Mouse (Mus musculus) urinary bladder, adult 2 months (tissue): ENCODE measurements around the gene Mettl8. TPM values are rescaled to one million over a fixed set of nuclear protein-coding genes. Genes with fewer than 3 reads are reported as not detected.

Experiments used
- DNase-seq: peaks from one replicate; pipeline ENCODE4 v3.0.0; 2022; ENCODE audit warnings: low spot score
- polyA plus RNA-seq: library from polyadenylated mRNA; depleted of rRNA; stranded (reverse); fragments of >200 nt; gene quantifications from 2 replicates; pipeline ENCODE4 v1.2.3, GENCODE M21; 2012

Mettl8 gene
- polyA plus RNA-seq, 1 experiment, result 8.5 TPM

DNA sequence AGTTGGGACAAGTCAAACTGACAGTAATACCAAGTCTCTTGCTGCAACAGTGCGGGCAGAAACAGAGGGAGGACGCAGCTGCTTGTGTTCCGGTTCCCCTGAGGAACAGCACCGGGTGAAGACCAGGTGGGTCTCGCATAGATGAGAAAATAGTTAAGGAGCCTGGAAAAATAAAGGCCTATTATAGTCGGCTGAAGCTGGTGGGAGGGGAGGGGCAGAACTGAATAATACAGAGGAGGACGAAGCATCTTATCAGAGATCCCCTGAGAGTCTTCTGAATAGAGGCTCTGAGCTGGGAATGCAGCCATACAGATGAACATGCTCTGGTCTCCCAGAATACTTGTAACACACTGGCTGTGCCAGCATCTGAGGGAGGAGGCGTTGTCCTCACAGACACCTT, 21.4 kb downstream of the Mettl8 start:
- no peak for DNase-seq

DNA sequence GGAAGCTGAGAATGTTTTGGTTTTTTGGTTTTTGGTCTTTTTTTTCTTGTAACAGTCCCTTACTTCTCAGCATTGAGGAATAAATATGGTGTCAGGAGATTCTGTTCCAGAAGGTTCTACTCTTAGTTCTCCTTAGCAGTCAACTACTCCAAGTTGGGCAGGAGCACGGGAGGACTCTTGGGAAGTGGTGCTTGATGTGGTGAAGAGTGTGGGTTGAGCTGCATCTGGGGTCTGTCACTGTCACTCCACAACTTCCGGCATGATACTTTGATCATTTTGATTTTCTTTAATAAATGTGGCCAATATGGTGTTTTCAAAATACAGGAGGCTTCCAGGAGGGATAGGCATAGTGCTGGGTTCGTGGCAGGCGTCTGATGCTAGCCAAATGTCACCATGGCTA, 22.4 kb downstream of the Mettl8 start:
- no peak for DNase-seq

DNA sequence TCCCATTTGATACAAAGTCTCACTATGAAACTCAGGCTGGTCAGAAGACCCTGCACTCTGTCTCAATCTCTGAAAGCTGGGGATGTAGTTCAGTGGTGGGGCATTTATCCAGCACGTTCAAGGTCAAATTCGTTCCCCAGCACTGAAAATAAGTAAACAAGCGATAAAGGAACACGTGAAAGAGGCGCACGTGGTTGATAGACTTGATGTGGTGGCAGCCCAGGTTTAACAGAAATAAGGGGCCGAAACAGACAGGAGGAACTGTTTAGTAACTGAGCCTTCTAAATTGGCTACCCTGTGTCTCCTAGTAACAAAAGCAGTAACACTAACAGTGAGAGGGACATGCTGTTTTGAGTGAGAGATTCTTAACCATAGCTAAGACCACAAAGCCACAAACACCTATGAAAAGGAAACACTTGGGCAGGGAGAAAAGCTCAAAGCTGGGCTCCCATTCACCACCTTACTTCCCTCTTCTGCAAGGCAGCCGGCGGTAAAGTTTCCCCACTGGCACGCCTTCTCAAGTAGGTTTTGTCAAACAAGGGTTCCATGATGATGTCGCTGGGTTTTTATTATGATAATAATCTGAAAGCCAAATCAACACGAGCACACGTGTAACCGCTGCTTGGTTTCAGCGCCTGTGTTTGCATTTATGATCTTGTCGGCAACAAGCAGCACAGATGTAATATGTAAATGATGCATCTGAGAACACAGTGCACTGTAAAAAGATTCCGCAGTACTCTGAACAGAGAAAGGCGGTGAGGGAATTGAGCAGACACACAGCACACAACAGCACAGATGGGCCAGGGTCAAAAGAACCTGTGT, 23.2 kb downstream of the Mettl8 start:
- DNase-seq, result no peak

DNA sequence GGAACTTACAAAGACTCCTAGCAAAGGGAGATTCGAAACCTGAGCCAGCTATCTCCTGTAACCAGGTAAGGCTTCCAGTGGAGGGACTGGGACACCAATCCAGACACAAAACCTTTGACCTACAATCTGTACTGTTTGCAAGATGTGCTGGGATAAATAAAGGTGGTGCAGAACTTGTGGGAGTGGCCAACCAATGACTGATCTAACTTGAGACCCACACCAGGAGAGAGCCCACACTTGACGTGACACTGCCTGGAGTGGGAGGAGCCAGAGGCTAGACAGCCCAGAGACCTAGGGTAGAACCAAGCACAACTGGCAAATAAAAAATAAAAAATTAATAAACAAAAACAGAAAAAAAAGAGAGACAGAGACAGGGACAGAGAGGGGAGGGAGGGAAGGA, 24.7 kb downstream of the Mettl8 start:
- DNase-seq, result no peak

DNA sequence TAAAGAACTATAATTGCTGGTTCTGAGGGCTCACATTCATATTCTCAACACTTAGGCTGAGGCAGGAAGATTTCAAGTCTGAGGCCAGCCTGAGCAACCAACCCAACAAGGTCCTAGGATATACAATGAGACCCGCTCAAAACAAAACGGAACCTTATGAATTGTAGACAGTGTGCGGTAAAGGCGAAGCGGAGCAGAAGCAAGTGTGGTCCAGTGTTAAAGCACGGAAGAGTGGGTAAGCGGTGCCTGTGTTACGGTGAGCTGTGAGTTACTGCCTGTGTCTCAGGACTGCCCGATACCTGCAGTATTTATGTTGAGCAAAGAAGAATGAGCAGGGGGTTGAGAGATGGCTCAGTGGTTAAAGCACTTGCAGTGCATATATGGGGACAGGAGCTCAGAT, 27.8 kb downstream of the Mettl8 start:
- no peak for DNase-seq

DNA sequence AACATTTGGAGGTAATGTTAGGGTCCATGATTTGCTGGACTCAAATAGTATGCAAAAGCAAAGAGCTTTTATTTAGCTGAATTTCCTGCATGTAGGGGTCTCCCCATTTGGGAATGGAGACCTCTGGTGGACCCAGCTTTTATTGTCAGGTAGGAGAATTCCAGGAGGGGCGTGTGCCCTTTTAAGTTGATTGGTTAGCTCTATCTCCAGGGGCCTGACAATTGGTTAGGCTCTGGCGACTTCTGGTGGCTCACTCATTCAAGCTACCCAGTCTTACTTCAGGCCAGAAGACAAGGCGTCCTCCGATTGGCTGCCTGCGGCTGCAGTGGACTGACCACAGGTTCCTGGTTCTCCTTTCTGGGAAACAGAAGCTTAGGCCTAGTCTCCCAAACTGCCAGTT, 28.6 kb downstream of the Mettl8 start:
- no peak for DNase-seq

DNA sequence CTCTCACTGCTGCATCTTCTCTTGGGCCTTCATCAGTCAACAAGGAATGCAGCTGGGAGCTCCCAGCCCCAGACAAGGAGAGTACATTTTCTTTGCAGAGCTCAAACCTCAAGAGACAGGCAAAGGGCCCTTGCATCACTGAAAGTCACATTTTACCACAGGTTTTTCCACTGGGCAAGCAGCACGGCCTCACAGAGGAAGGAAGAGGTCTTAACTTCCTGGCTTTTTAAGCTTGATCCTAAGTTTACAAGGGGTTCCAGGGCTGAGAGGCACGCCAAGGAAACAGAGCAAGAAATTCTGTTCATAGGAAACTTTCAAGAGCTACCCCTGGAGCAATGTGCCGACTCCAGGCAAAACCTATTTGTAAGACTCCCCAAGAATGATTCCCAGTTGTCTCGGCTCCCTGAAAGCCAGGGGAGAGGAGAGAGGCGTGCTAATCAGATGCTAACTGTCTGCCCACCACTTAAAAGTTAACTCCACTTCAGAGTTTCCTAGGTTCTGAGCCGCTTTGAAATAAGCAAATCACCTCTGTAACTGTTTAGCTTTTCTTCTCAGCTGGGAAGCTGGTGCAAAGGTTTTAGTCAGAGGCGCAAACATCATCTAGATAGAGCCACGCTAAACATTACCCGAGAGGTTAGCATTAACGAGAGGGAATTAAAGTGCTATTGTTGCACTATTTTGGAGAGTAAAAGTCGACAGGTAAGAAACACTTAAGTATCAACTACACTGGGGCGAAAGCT, 29.6 kb downstream of the Mettl8 start:
- no peak for DNase-seq

DNA sequence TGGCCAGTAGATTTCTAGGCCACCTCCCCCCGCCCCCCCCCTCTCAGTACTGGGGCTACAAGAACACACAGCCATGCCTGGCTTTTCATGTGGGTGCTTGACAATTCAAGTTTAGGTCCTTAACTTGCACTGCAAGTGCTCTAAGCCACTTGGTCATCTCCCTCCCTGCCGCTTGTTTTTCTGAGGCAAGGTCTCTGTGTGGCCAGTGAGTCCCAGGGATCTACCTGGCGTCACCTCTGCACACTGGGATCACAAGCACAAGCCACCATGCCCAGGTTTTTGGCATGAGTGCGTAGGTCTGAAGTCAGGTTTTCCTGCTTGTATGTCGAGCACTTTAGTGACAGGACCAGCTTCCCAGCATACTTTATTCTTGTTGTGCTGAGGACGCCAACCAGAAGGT, 31.4 kb downstream of the Mettl8 start:
- DNase-seq, result no peak

DNA sequence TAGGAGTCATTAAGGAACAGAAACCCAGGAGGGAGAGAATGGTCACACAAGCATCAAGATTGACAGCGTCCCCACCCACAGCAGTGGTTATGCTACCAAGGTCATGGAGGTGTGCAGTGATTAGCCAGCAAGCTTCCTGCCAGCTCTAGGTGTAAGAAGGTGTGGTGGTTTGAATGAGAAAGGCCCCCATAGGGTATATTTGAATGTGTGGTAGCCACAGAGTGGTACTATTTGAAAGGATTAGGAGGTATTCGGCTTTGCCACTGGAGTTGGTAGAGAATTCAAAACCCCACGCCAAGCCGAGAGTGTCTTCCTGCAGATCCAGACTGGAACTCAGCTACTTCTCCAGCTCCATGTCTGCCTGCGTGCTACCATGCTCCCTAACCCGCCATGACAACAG, 32.4 kb downstream of the Mettl8 start:
- DNase-seq, result no peak

DNA sequence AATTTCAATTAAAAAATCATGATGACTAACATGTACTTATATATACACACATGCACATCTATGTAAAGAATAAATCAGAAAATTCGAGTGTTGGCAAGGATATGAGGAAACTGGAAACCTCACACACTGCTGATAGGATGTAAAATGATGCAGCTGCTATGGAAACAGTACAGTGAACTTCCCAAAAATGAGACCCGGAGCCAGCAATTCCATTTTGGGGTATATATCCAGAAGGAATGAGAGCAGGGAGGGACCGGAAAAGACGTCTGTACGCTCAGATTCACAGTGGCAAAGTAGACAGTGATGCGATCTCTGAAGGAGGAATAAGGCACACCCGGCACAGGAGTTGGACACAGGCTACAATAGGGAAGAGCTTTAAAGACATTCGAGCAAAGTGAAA, 34.7 kb downstream of the Mettl8 start:
- no peak for DNase-seq

DNA sequence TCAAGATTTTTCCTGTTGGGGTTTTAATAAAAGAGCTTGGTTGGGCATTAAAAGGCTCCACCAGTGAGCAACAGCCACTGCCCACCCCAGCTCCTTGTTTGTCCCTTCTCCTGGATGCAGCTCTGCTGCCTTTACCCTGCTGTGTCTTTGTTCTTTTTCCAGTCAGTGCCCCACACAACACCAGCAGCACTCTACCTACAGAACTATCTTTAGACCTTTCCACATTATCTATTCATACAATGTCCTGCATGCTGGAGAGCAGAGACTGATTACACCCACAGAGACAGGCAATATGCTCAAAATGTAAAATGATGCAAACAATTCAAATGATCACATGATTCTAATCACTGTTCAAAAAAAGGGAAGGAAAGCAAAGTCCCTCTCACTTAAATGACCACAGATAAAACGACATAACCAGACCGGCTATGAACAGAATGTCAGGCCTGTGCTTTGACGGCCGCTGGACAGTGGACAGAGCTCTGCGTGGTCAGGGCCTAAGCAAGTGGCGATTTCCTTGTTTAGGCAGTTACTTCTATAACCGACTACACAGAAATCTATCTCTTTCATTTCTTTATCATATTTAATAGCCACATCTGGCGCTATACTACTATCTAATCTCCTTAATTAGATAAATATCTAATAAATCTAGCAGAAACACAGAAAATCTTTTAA, 35.5 kb downstream of the Mettl8 start:
- DNase-seq, result no peak

DNA sequence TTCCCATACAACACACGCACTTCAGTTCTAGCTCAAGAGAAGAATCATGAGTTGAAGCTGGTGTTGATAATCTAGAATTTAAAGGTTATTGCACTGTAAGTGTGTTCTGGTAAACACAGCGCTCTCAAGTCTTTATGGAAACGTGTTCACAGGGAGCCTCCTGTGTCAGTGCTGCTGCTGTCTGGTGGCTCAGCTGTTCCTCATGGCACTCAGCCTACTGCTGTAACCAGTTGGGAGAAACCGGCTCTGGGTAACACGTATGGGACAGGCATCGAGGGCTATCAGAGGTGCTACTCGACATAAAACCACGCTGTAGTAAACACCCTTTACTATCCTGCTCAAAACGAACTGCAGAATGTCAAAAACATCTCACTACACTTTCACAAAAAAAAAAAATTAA, 36.1 kb downstream of the Mettl8 start:
- no peak for DNase-seq

DNA sequence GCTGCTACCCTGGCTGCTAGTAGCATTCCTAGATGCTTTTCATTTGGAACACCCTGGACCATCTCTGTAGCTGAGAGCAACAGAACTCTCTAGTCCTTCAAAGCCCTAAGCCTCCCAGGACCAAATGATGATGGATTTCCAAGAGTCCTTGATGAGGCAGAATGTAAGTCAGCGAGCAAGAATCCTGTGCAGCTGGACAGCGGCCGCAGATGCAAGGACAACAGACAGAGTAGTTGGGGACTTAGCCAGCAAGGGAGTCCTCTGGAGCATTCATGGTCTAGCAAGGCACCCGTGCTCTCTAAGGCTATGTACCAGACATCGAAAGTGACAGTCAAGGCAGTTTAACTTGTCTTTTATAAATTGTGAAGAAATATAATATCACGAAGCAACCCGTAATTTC, 41.9 kb downstream of the Mettl8 start:
- no peak for DNase-seq

DNA sequence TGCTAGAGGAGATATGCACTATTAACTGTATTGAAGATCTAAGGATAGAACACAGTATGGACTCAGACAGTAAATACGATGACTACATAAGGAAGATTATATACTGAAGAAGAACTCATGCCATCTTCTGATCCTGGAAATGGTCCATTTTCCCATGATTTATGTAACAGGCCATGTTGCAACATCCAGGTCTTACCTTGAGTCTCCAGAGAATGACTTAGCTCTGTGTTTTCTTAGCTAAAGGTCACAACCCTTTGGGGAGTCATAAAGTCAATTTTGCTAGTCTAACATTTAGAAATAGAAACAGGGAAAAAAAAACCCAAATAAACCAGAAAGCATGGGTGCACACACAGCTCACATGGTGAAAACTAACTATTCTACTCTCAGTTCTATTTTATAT, 43.6 kb downstream of the Mettl8 start:
- no peak for DNase-seq

DNA sequence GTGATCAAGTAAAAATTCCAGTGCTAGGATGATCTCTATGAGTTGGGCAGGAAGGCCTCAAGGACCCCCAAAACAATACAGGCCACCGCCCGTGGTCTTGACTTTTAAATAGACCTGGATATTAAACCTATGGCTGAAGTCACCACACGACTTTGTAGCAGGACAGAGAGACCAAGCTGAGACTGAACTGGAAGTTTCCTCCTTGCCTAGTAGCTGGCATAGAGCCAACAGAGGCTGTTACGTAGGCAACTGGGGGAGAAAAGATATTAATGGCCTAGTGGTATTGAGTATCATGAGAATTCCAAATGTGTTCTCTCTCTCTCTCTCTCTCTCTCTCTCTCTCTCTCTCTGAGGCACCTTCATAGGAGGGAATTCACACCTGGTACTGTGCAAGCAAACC, 51.0 kb downstream of the Mettl8 start:
- DNase-seq, result no peak

DNA sequence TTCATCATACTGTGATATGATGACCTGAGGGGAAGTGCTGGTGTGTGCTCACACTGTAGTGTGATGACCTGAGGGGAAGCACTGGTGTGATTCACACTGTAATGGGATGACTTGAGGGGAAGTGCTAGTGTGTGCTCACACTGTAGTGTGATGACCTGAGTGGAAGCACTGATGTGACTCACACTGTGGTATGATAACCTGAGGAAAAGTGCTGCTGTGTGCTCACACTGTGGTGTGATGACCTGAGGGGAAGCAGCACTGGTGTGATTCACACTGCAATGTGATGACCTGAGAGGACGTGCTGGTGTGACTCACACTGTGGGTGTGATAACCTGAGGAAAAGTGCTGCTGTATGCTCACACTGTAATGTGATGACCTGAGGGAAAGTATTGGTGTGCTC, 52.9 kb downstream of the Mettl8 start:
- no peak for DNase-seq

DNA sequence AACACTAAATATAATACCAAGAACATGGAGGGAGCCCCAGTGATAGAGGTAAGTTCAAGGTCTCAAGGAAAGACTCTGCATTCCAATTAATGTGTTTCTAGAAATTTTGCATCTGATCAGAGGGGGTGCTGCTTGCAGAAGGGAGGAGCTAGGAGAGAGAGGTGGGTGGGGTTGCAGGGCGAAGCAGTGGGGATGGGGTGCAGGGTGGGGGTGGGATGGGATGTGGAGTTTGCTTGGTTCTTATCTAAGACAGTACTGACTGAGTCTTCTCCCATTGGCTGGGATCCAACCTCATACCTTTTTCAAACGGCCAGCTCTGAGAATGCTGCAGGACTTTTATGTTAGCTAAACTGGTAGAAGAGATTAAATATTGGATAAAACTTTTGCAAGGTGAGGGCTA, 56.6 kb downstream of the Mettl8 start:
- DNase-seq, result no peak

DNA sequence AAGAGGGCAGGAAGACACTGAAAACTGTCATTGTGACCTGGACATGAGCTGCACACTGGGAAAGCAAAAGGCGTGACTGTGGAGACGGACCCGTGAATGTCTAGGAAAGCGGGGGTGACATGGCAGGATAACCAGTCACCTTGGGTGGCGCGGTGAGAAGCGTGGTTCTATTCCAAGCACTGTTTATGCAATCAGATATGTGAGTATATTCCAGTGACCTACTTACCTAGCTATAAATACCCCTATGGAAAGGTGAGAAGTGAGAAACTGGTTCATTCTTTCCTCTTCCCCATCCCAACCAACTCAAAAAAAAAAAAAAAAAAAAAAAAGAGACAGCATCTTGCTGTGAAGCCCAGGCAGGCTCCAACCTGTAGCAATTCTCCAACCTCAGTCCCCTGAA, 58.9 kb downstream of the Mettl8 start:
- no peak for DNase-seq

DNA sequence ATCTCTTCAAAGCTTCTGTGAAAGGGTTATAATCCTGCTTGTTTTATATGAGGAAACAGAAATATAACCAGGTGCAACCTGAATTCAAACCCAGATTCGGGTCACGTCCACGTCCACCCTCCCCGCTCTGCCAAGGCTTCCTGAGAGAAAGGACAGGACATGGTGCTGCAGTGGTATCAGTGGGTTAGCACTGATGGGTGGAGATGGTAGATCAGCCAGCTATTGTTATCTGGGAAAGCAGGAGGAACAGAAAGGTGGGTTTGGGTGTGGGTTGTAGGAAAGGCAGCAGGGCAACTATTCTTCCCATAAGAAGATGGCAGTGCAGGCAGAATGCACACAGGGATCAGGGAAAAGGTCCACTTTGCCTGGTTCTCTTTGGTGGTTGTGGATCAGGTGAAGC, 59.5 kb downstream of the Mettl8 start:
- no peak for DNase-seq

DNA sequence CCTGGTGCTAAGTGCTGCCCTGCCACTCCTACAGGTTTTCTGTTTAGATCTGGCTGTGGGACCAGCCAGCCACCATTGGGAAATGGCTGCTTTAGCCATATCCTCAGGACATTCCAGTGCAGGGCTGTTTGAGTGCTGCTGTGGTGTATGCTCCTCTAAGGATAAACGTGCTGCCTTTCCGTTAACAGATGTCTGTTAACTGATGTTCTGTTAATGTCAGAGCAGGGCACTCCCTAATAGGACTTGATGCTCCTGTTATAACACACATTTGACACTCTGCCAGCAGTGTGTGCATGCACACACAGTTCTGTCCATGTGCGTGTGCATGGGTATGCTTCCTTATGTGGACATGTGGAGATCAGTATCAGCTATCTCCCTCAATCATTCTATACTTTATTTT, 61.6 kb downstream of the Mettl8 start:
- no peak for DNase-seq

DNA sequence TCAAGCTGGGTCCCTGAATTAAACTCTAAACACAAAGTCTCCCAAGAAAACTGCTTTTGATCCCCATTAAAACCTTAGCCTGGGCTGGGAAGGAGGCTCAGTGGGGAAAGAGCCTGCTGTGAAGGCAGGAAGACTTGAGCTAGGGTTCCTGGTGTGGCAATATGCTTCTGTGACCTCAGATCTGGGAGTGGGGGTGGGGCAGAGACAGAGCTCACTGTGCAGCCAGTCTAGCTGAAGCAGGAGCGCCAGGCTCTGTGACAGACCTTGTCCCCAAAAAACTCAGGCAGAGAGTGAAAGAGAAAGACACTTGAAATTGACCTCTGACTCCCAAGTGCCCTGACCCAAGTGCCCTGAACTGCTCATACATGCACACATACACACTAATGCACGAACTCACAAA, 62.7 kb downstream of the Mettl8 start:
- DNase-seq, result no peak

DNA sequence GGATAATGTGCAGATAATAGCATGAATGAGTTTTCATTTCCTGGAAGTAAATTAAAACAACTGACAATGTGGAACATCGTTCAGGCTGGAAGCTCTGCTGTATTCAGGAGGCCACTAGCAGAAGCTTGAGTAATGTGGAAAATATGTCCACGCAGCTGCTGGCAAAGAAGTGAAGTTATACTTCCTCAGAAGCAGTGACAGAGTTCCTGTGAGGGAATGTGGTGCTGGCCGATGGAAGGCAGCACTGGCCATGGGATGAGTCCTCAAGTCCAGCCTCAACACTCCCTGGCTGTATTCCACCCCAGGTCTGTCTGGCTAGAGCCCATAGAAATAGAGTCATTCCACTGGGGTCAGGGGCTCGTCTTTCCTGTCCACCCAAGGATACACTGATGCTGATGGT, 65.2 kb downstream of the Mettl8 start:
- DNase-seq, result no peak
